Mouse (Mus musculus): Measurements from ENCODE around the gene Gpr83. TPM values are rescaled to one million over a fixed set of nuclear protein-coding genes. Genes with fewer than 3 reads are reported as not detected.

The Gpr83 gene
- polyA plus RNA-seq, 1 experiment from 2014 or later = 0.52 TPM

DNA sequence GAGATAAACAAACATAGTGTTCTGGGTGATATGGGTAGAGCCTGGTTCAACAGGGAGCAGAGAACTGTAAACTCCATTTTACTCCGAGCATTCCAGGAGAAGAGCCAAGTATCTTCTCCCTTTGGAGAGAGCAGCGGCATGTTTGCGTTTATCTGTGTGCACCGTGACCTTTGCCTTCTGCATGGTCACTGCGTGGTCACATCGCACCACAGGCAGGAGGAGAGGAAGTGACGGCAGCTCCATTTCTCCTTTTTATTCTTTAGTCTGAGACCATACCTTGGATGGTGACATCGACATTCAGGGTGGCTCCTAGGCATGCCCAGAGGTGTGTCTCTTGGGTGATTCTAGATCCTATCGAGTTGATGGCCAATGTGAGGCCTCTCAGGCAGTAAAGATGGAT lies 33.4 kb downstream of the Gpr83 start:
- no peak for ATAC-seq (ENCODE audit: insufficient number of reproducible peaks, insufficient read depth, low FRiP score, low read depth)
- no peaks in the 10 kb centered on the region for H3K4me1 ChIP-seq (ENCODE audit: control insufficient read depth, insufficient read depth, low read length)
- H3K4me3 ChIP-seq (ENCODE audit: low read depth, low read length) = no peak overlapping the region
- H3K9me3 ChIP-seq (ENCODE audit: control insufficient read depth, low read depth, low read length) = no peaks in the 10 kb centered on the region
- no peaks in the 10 kb centered on the region for H3K27me3 ChIP-seq (ENCODE audit: control insufficient read depth, insufficient read depth, low read length)
- H3K4me2 ChIP-seq (replicated peaks; ENCODE audit: low read depth, low read length) = no peak overlapping the region
- WGBS = 75% methylated on average over 9 of the region's 9 CpGs
- H3K27ac ChIP-seq (ENCODE audit: low read length) = no peak overlapping the region
- no peak overlapping the region for H3K9ac ChIP-seq (replicated peaks; ENCODE audit: low read depth, low read length)
- no peaks in the 10 kb centered on the region for H3K36me3 ChIP-seq (ENCODE audit: control insufficient read depth, insufficient read depth, low read length)

DNA sequence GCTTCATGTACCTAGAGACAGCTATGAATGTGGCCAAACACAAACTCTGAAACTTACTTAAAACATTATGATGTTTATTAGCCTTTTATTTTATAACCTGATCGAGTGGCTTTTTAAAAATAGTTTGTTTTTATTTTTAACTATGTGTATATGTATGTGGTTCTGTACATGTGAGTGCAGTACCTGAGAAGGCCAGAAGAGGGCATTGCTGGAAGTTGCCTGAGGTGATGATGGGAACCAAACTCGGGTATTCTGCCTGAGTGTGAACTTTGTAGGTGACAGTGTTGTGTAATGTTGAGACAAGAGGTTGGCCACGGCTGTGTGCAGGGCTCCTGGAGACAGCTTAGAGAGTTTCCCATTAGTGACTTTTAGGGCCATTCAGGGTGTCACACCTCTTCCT lies 34.6 kb downstream of the Gpr83 start:
- no peaks in the 10 kb centered on the region for H3K4me1 ChIP-seq (ENCODE audit: control insufficient read depth, insufficient read depth, low read length)
- ATAC-seq (ENCODE audit: insufficient number of reproducible peaks, insufficient read depth, low FRiP score, low read depth) = no peak
- no peaks in the 10 kb centered on the region for H3K27me3 ChIP-seq (ENCODE audit: control insufficient read depth, insufficient read depth, low read length)
- 79% methylated on average over 3 of the region's 3 CpGs for WGBS
- H3K4me2 ChIP-seq (replicated peaks; ENCODE audit: low read depth, low read length) = no peak overlapping the region
- no peaks in the 10 kb centered on the region for H3K9me3 ChIP-seq (ENCODE audit: control insufficient read depth, low read depth, low read length)
- no peaks in the 10 kb centered on the region for H3K36me3 ChIP-seq (ENCODE audit: control insufficient read depth, insufficient read depth, low read length)
- no peak overlapping the region for H3K27ac ChIP-seq (ENCODE audit: low read length)
- H3K9ac ChIP-seq (replicated peaks; ENCODE audit: low read depth, low read length) = no peak overlapping the region
- no peak overlapping the region for H3K4me3 ChIP-seq (ENCODE audit: low read depth, low read length)

DNA sequence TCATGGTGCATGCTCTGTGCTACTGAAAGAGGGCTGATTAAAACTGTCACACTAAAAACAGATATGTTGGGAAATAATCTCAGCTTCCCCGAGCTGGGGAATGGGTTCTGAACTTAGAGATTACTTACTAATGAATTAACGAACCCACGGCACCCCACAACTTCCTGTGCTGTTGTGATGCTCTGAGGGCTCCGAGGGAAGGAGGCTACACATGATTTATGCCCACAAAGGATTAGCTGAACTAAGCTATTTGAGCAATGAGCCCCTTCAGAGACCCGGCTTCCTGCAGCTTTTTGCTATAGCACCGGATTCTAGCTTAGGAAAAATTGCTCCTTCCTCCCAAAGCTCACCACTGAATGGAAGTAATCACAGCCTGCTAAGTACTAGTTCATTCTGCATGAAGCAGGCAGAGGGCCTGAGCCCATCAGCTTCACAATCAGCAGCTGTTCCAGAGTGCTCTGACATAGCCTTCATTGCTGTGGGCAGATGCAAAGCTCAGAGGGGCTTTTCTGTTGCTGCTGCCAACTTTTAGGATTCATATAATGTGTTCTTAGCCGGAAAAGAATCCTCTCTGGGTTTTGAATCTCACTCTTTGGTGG lies 35.3 kb downstream of the Gpr83 start:
- 49% methylated on average over 7 of the region's 7 CpGs for WGBS
- H3K9me3 ChIP-seq (ENCODE audit: control insufficient read depth, low read depth, low read length) = no peaks in the 10 kb centered on the region
- no peaks in the 10 kb centered on the region for H3K4me1 ChIP-seq (ENCODE audit: control insufficient read depth, insufficient read depth, low read length)
- ATAC-seq (ENCODE audit: insufficient number of reproducible peaks, insufficient read depth, low FRiP score, low read depth) = no peak
- no peak overlapping the region for H3K4me2 ChIP-seq (replicated peaks; ENCODE audit: low read depth, low read length)
- no peak overlapping the region for H3K27ac ChIP-seq (ENCODE audit: low read length)
- H3K36me3 ChIP-seq (ENCODE audit: control insufficient read depth, insufficient read depth, low read length) = no peaks in the 10 kb centered on the region
- no peak overlapping the region for H3K4me3 ChIP-seq (ENCODE audit: low read depth, low read length)
- no peaks in the 10 kb centered on the region for H3K27me3 ChIP-seq (ENCODE audit: control insufficient read depth, insufficient read depth, low read length)
- H3K9ac ChIP-seq (replicated peaks; ENCODE audit: low read depth, low read length) = no peak overlapping the region

DNA sequence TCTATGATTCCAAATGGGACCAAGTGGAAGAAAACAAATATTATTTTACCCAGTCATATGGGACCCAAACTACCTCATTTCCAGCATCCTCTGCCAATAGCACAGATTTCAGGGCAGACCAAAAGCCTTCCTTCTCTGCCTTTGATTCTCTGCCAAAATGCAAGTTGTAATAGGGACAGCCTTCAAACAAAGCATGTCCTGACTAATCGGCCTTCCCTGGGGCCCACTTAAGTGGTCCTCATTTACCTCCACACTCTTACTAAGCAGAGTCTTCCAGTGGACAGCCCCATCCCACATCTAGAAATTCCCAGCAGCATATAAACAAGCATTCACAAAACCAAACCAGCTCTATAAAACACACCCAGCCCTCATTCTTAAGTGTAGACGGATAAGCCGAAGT lies 37.1 kb downstream of the Gpr83 start:
- no peak overlapping the region for H3K4me3 ChIP-seq (ENCODE audit: low read depth, low read length)
- 72% methylated on average over 3 of the region's 3 CpGs for WGBS
- H3K36me3 ChIP-seq (ENCODE audit: control insufficient read depth, insufficient read depth, low read length) = no peaks in the 10 kb centered on the region
- no peak overlapping the region for H3K9ac ChIP-seq (replicated peaks; ENCODE audit: low read depth, low read length)
- no peaks in the 10 kb centered on the region for H3K9me3 ChIP-seq (ENCODE audit: control insufficient read depth, low read depth, low read length)
- no peak for ATAC-seq (ENCODE audit: insufficient number of reproducible peaks, insufficient read depth, low FRiP score, low read depth)
- H3K27me3 ChIP-seq (ENCODE audit: control insufficient read depth, insufficient read depth, low read length) = no peaks in the 10 kb centered on the region
- no peak overlapping the region for H3K4me2 ChIP-seq (replicated peaks; ENCODE audit: low read depth, low read length)
- H3K4me1 ChIP-seq (ENCODE audit: control insufficient read depth, insufficient read depth, low read length) = no peaks in the 10 kb centered on the region
- H3K27ac ChIP-seq (ENCODE audit: low read length) = no peak overlapping the region

DNA sequence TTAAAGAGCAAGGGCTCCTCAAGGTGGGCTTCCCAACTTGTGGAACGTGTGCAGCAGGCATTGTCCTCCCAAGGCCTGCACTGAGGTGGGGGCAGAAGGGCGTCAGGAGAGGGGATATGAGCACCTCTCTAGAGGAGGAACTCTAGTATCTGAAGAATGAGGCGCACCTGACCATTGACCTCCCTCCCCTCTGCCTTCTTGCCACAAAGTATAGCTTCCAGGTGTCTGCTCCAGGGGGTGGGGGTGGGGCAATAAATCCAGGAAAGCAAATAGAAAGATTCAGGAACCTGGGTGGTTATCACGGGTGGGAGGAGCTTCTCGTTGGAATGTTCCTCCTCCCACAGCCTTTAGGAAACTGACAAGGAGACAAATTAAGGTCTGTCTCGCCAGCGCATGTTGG lies 41.7 kb downstream of the Gpr83 start:
- Histone ChIP-seq H3K27me3 (ENCODE audit: control insufficient read depth, insufficient read depth, low read length) (no peaks in the 10 kb centered on the region), H3K4me3 (ENCODE audit: low read depth, low read length) (no peak overlapping the region), H3K4me2 (replicated peaks; ENCODE audit: low read depth, low read length) (no peak overlapping the region), H3K9ac (replicated peaks; ENCODE audit: low read depth, low read length) (no peak overlapping the region), H3K27ac (ENCODE audit: low read length) (no peak overlapping the region), H3K4me1 (ENCODE audit: control insufficient read depth, insufficient read depth, low read length) (peaks cover 24% of the 10 kb centered on the region), H3K9me3 (ENCODE audit: control insufficient read depth, low read depth, low read length) (no peaks in the 10 kb centered on the region), H3K36me3 (ENCODE audit: control insufficient read depth, insufficient read depth, low read length) (no peaks in the 10 kb centered on the region)
- 33% methylated on average over 7 of the region's 7 CpGs for WGBS
- ATAC-seq (ENCODE audit: insufficient number of reproducible peaks, insufficient read depth, low FRiP score, low read depth) = no peak

DNA sequence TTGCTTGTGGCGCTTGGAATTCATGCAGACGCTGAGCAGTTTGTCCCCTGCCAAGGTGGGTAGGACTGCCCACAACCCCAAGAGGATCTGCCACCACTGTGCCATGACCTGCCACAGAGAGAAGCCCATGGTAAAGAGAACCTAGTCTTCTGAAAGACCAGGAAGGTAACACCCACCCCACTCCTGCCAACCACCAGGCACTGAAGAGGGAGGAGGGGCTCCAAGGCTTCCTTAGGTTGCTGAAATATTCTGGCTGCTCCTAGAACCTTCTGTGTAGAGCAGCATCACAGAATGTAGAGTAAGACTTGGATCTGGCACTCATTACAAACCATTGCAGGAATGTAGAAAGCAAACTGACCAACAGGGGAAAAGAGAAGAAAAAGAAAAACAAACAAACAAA lies 42.4 kb downstream of the Gpr83 start:
- Histone ChIP-seq H3K36me3 (ENCODE audit: control insufficient read depth, insufficient read depth, low read length) (no peaks in the 10 kb centered on the region), H3K27me3 (ENCODE audit: control insufficient read depth, insufficient read depth, low read length) (no peaks in the 10 kb centered on the region), H3K27ac (ENCODE audit: low read length) (no peak overlapping the region), H3K9ac (replicated peaks; ENCODE audit: low read depth, low read length) (no peak overlapping the region), H3K4me2 (replicated peaks; ENCODE audit: low read depth, low read length) (no peak overlapping the region), H3K4me1 (ENCODE audit: control insufficient read depth, insufficient read depth, low read length) (peaks cover 24% of the 10 kb centered on the region), H3K4me3 (ENCODE audit: low read depth, low read length) (no peak overlapping the region), H3K9me3 (ENCODE audit: control insufficient read depth, low read depth, low read length) (no peaks in the 10 kb centered on the region)
- WGBS = 85% methylated on average over 2 of the region's 2 CpGs
- ATAC-seq (ENCODE audit: insufficient number of reproducible peaks, insufficient read depth, low FRiP score, low read depth) = no peak

DNA sequence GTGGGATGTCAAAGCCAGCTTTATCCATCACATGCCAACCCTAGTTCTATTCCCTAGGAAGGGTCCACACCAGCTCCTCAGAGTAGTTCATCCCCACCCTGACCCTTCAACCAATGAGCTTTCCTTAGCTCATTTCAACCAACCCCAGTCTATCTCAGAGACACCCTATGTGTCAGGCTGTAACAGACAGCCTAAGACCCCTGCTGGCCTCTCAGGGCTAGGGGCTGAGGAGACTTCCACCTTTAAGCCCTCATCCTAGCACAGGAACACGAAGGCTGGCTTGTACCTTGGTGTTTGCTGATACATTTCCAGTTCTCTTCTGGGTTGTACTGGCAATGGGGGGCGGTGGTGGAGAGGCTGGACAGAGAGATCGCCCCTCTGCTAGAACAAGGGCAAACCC lies 43.0 kb downstream of the Gpr83 start:
- no peak overlapping the region for H3K4me2 ChIP-seq (replicated peaks; ENCODE audit: low read depth, low read length)
- 88% methylated on average over 3 of the region's 3 CpGs for WGBS
- no peak overlapping the region for H3K4me3 ChIP-seq (ENCODE audit: low read depth, low read length)
- no peak for ATAC-seq (ENCODE audit: insufficient number of reproducible peaks, insufficient read depth, low FRiP score, low read depth)
- no peaks in the 10 kb centered on the region for H3K36me3 ChIP-seq (ENCODE audit: control insufficient read depth, insufficient read depth, low read length)
- H3K27me3 ChIP-seq (ENCODE audit: control insufficient read depth, insufficient read depth, low read length) = no peaks in the 10 kb centered on the region
- H3K9ac ChIP-seq (replicated peaks; ENCODE audit: low read depth, low read length) = no peak overlapping the region
- no peak overlapping the region for H3K27ac ChIP-seq (ENCODE audit: low read length)
- no peaks in the 10 kb centered on the region for H3K9me3 ChIP-seq (ENCODE audit: control insufficient read depth, low read depth, low read length)
- H3K4me1 ChIP-seq (ENCODE audit: control insufficient read depth, insufficient read depth, low read length) = peaks cover 24% of the 10 kb centered on the region

DNA sequence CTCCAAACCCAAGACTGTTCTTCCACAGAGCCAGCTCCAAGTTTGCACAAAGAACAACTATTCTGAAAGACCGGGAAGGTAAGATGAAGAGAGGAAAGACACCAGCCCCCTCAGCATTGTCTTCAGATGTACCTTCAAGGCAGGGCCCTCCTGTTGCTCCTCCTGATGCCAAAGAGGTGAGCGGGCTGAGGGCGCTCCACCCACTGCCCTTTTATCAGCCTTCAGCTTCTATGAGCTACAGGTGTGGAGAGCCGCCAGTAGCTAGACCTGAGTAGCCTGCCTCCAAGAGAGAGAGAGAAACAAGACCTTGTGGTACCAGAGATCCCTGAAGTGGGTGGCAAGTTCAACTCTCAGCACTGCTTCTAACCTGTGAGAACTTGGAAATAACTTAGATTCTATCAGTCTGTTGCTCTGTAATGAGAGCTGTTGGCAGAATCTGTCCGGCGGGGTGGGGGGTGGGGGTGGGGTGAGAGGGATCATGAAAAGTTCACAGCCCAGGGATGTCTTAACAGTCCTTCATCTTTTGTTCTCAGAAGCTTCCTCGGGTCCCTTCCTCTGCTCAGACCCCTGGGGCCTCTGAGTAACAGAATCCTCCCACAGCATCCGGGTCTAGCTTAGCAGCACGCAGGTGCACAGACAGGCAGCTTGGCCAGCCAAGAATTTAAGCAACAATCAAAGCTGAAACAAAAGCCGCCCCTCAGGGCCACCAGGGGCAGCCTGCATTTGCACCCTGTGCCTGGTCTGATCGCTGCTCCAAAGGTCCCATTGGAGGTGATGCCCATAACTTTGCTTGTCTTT lies 43.8 kb downstream of the Gpr83 start, which contains the start of gene Izumo1r:
Gene Izumo1r (minus strand): TSS at position 369 of the 798 bp plus-strand sequence.
- peaks cover 24% of the 10 kb centered on the region for H3K4me1 ChIP-seq (ENCODE audit: control insufficient read depth, insufficient read depth, low read length)
- no peak within 1 kb of the TSS for H3K4me3 ChIP-seq (ENCODE audit: low read depth, low read length)
- no peak within 1 kb of the TSS for H3K9ac ChIP-seq (replicated peaks; ENCODE audit: low read depth, low read length)
- H3K9me3 ChIP-seq (ENCODE audit: control insufficient read depth, low read depth, low read length) = no peaks in the 10 kb centered on the region
- no peak for ATAC-seq (ENCODE audit: insufficient number of reproducible peaks, insufficient read depth, low FRiP score, low read depth)
- H3K36me3 ChIP-seq (ENCODE audit: control insufficient read depth, insufficient read depth, low read length) = no peaks in the 10 kb centered on the region
- no peak within 1 kb of the TSS for H3K4me2 ChIP-seq (replicated peaks; ENCODE audit: low read depth, low read length)
- 39% methylated on average over 11 of the region's 11 CpGs for WGBS
- H3K27me3 ChIP-seq (ENCODE audit: control insufficient read depth, insufficient read depth, low read length) = no peaks in the 10 kb centered on the region
- H3K27ac ChIP-seq (ENCODE audit: low read length) = no peak within 1 kb of the TSS

All from stomach, embryonic 14.5 days (tissue).